Mouse (Mus musculus): ENCODE measurements at regions not wholly inside any gene's neighbourhood (a gene's known extent, or its start where the extent isn't known, plus 50 kb on each side); places are given as distances from the start of the nearest gene placed in this dataset.
A peak's percentile ranks its signal among the peaks of the same experiment; 100 is the strongest.

DNA sequence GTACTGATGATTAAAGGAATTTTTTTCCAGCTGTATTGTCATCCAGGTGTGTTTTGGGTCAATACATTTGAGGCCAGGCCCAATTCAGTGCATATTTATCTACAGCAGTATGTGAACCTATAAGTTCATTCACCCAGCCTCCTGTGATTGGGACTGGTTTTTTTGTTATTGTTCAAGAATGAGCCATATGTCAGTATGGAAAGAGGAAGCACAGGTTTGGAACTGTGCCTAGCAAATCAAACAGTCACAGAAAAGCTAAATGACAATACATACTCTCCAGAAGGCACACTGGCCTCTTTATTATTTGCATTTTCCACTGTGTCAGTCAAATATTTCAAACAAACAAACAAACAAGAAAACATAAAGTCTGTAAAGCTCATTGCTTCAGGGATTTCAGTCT, 134.7 kb downstream of the Rnd3 start:
- no peak for DNase-seq (ENCODE audit: low spot score in 2 of 2)

DNA sequence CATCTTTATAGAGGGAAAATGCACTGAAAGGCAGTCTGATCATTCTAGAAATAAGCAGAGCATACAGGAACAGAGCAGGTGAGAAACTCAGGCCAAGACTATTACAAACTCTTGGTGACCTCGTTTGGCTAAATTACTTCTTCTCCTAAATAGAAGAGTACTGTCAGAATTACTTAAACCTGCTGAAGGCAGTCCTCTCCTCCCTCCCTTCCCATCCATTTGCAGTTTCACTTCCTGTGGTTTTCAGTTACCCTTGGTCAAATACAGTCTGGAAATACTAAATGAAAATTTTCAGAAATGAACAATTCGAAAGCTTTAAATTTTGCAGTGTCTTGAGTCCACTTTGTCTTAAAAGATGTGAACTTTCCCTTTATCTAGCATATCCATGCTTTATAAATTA, 135.8 kb downstream of the Rnd3 start:
- DNase-seq (ENCODE audit: low spot score in 2 of 2) = no peak

DNA sequence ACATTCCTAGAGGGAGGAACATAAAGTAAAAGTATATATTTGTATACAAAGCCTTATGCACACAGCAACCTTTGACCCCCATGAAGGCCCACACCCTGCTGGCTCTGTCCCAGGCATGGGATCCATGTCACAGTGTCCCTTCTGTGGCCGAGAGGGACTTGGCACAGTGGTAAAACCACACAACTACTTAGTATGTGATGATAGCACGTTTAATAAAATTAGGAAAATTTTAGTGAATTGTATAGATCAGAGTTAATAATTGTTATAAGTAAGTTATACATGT, 140.7 kb downstream of the Rnd3 start:
- DNase-seq (ENCODE audit: low spot score in 2 of 2) = no peak

DNA sequence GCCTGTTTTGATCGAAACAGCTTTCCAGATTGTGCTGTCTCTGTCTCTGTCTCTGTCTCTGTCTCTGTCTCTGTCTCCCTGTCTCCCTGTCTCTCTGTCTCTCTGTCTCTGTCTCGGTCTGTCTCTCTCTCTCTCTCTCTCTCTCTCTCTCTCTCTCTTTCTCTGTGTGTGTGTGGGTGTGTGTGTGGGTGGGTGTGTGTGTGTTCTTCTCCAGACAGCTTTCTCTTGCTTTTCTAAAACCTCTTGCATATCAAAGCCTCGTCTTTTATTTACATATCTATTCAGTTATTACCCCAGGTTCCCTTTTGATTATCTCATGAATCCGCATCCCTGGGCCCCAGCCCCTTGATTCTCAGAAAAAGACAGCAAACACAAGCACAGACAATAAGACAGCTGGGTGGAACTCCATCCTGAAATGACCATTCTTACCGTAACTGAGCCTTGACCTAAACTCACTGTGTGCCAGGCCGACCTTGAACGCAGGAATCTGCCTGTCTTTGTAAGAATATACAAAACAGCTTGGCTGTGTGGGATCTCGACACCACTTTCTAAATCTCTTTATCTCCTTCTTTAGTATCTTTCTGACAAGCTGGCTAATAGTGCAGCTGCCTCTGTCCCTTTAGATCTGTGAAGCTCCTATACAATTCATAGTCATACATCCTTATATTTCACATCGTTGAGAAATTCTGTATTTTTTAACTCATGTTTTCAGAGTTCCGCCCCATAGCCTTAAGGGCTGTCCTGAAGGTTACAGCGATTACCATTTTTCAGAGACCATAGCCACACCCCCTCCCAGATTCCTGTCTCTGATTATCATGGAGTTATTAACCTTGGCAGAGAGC, 141.3 kb downstream of the Rnd3 start:
- DNase-seq (ENCODE audit: low spot score in 2 of 2) = no peak

DNA sequence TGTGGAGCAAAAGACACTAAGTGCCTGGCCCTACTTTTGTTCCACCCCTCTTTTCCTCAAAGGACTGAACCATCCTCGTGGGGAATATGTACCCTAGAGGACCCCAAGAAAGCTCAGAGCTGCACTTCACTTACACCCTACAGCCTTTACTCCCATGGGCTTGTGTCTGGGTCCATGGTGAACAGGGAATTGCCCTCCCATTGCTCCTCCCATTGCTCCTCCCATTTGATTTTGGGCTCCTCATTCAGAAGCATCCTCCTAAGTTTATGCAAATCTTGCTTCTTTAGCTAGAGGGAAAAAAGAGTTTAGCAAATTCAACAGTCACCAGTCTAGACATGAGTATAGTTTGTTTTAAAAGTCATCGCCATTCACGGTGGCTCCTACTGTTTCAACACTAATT, 142.1 kb downstream of the Rnd3 start:
- DNase-seq (ENCODE audit: low spot score in 2 of 2) = no peak

DNA sequence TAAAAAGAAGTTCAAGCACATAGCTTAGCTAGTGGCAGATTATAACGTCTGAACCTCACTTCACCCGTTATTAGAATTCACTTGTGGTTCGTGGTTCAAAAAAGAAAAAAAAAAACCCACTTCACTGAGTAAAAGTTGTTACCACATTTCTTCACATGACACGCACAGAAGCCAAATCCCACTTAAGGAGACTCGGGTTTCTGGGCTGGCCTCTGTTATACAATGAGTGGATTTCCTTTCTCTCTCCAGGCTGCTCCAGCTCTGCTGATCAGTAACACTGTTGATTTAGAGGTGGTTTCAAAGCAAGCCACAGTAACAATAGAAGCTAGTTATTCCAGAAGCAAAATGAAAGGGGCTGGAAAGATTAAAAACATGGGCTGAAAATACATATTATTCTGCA, 147.4 kb downstream of the Rnd3 start:
- DNase-seq (ENCODE audit: low spot score in 2 of 2) = no peak

DNA sequence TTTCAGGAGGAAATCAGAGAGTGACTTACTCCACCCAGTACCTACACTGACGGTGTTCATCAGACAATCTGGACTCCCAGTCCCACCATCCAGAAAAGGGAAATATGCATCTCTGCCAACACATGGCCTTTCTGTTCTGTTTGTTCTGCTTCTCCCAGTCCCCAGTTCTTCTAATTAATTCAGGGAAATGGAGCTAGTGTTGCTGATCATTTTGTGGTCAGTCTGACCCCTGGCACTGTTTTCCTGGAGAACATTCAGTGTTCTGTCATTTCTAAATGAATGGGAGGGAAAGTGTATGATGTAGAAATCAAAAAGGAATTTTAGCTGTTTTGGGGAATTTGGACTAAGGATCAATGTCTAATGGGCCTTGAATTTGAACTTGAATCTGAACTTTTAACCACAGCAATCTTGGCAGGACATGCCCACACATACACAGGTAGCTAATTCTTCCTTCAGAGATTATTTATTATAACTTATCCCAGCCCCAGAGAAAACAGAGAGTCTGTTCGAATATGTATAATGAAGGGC, 165.0 kb downstream of the Rnd3 start:
- DNase-seq (ENCODE audit: low spot score in 2 of 2) = no peak

DNA sequence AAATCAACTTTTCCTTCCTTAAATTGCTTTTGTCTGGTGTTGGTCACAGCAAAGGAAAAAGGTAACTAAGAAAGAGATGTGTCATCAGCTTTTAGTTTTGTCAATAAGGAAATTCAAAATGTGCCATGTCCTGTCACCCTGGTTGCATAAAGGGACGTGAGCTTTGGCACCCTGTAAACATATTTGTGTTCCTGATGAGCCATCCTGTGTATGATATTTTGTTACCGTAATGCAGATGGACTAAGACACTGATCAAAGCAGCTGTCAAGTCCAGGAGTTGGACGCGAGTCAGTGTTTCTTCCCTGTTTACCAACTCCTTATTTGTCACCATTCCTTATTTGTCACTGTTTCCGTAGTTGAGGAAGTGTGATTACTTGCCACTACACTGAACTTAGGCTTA, 166.3 kb downstream of the Rnd3 start:
- DNase-seq (ENCODE audit: low spot score in 2 of 2) = no peak

DNA sequence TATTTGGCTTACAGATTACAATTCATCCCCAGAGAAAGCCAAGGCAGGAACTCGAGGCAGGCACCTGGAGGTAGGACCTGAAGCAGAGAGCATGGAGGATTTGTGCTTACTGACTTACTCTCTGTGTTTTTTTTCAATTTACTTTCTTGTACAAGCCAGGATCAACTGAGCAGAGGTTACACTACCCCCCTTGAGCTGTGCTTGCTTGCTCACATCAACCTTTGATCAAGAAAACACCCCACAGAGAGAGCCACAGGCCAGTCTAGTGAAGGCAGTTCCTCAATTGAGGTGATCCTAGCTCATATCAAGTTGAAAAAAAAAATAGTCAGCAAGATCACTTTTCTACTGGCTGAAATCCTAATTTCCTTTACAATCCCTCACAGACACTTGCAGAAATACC, 170.6 kb downstream of the Rnd3 start:
- no peak for DNase-seq (ENCODE audit: low spot score in 2 of 2)

DNA sequence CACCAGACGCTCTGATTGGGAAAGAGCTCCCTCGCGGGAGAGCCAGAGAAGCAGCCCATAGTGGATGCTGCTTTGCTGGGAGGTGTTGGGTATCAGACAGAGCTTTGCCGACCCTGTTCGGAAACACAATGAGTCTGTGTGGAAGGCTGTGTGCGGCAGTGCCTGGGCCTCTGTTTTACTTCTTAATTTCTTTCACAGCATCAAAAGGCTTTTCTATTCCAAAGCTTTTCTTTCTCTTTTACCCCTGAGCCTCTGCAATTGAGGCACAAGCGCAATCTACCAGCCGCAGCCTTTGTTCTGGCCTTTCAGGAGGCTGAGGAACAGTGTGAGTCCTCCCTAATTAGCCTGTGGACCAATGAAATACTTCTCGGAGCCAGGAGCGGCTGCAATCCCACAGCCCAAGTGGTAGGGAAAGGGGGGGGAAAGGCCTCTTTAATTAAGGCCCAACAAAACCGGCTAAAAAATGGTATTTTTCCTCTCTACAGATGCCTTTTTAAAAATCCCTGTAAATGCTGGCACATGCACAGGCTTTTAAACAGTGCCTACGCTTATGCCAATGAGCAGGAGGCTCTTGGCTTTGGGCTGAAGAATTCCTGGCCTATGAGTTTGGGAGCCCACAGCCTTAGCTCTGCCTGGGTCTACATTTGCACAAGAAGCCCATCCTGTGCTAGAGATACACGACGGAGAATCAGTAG, 177.6 kb downstream of the Rnd3 start:
- DNase-seq (ENCODE audit: low spot score in 2 of 2) = peak; percentile 38 to 45

DNA sequence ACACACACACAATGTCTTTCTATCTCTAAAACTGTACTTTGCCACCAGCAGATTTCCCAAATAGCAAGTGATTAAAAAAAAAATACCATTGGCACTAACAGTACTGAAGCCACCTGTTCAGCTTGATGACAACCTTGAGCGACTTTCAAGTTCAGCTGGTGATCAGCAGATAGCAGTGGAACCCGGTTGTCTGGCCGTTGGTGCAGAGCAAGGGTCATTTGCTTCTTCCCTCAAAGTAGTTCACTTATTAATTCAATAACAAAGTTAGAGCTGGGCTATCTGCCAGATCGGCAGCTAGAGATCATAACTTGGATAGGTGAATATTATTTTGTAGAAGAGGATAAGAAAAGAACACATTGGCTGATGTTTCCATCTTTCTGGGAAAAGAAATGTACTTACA, 180.5 kb downstream of the Rnd3 start:
- no peak for DNase-seq (ENCODE audit: low spot score in 2 of 2)

DNA sequence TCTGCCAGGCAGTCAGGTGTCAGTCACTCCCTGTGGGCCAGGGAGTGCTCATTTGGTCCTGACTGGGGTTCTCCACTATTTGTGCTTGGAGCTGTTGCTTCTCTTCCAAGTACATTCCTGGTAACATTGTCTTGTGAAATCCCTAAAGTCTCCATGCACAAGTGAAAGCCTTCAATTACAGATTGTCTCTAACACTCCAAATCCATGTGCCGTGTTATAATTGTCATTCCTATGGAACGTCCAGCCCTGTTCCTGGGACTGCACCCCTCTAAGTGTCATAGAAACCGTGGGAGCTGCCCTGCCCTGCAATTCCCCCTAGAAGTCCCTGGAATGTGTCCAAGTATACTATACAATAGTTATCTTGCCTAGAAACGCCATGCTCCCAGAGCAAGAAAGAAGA, 181.1 kb downstream of the Rnd3 start:
- no peak for DNase-seq (ENCODE audit: low spot score in 2 of 2)

DNA sequence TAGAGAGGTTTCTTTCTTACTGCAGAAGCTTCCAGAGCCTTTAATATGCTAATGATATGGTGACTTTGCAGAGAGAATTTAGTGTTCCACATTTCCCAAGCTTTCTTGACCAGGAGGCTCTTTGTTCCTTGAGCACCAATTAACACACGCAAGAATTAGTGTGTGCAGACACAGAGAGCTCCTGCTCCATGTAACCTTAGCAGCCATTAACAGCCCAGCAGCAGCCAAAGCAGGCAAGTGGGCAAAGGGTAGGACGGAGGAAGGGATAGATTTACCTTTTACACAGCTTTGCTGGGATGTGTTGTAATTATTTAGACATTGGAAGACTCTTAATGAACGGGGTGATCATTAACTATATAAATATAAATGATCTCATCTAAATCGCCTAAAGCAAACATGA, 181.8 kb downstream of the Rnd3 start:
- no peak for DNase-seq (ENCODE audit: low spot score in 2 of 2)

DNA sequence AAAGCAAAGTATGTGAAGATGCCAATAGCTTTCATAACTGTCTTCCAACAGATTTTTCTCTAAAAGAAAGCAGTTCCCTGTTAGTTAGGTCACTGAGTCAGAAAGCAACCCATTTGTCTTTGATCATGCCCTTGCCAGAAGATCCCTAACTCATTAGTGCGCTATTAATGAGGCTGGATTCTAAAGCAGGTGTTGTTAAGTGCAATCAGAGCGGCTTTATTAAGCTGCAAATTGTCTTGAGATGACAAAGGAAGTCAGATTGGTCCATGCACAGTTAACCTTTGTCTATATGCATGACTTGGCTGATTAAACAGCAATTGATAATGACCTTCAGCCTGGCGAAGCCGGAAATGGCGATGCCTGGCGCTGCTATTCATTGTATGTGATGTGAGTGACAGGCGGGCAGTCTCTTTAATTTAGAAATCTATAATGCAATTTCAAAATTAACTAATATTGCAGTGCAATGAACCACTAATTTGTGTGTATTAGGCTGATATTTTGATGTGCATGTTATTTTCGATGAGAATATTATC, 183.4 kb downstream of the Rnd3 start:
- no peak for DNase-seq (ENCODE audit: low spot score in 2 of 2)

DNA sequence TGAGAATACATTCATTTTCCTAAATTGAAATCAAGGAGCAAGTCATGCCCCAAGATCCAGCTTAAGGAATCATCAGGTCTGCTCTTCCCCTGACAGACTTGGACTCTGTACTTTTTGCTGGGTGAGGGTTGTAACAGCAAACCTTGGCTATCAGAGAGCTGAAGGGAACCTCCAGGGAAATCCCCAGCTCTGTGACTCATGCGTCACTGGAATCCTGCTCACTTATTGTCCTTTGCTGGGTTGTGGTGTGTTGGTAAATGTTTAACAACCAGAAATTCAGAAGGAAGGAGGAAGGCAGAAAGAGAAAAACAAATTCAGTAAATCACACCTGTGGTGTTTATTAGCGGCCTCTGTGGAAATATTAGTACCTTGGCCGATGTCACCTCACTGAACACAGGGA, 184.8 kb downstream of the Rnd3 start:
- no peak for DNase-seq (ENCODE audit: low spot score in 2 of 2)

DNA sequence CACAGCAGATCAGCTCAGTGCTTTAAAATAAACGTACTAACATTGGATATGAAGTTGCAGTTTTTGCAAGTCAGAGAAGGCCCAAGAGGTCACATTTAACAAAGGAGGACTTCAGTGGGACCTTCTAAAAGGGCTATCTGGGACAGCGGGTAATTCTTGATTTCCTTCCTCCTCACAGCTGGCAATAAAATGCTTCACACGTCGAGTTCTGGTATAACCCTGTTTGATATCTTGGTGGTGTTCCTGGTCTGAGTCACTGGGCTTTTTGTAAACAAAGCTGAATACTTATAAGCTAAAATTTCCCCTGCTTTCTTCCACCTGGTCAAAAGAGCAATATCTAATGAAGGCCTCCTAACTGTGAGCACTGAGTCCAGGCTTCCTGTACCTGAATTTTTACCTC, 187.9 kb downstream of the Rnd3 start:
- no peak for DNase-seq (ENCODE audit: low spot score in 2 of 2)

DNA sequence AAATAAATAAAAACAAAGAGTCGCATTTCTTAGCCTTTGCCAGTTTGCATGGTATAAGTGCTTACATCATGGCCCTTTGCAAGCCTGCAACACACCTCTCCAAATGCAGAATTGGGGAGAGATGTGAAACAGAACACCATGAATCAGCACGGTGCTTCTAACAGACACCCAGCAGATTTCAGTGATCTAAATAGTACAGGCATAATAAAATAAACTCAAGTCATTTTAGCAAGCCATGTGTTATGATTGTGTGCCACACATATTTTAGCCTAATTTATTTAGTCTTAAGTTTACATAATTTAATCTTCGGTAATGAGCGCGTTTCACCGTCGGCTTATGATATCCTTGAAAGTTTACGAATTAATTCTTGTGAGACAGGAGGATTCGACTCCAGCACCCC, 189.6 kb downstream of the Rnd3 start:
- DNase-seq (ENCODE audit: low spot score in 2 of 2) = no peak

DNA sequence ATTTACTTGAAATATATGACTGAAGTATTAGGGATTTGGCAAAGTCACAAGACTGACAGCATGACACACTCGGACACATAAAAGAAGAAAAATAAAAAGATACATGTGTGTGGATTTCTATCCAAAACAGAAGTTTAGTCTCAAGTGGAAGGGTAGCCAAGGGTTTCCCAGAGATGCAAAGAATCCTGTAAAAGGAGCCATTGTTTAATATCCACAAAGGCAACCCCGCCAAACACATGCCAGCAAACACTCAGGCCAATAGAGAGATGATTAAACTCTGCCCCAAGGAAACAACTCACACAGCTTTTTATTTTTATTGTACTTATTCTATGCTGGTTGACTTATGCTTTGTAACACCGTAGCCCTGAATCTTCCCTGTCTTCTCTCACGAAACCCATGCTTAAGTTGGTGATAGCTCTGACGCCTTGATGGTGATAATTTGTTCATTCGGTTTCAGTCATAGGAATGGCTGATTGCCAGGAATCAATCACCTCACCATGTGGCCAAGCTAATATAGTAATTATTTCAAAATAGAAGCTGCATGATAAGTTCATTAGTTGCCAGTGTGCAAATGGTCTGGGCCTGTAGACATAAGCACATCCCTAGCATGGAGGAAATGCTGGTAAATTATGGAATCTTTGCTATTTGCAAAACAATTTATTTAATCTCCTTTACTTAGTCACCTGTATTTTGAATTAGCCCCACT, 194.4 kb downstream of the Rnd3 start:
- DNase-seq (ENCODE audit: low spot score in 2 of 2) = no peak

DNA sequence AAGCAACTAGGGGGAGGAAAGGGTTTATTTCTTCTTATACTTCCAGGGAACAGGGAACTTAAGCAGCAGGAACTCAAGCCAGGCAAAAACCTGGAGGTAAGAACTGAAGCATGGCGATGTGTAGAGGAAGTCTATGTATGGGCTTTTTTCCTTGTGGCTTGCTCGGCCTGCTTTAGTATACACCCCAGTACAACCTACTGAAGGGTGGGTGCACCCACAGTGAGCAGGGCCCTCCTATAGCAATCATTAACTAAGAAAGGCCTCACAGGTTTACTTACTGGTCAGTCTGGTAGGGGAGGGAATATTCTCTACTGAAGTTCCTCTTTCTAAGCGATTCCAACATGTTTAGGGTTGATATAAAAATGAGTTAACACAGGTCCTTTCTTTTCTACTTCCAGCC, 197.9 kb downstream of the Rnd3 start:
- no peak for DNase-seq (ENCODE audit: low spot score in 2 of 2)

DNA sequence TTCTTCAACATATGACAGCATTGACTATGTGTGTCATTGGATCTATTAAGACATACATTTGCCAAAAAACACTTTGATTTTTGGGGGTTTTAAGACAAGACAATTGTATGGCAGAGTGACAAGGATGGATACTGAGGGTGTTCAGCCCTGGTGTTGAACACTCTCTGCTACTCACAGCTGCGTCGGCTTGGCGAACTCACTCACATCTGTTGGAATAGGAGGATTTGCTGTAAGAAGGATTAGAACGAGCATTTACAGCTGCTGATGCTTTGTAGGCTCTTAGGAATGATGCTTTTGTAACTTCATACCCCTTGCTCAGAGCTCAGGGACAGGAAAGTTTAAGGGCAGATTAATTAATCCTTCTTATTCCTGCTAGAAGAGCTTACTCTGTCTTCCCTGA, 199.2 kb downstream of the Rnd3 start:
- no peak for DNase-seq (ENCODE audit: low spot score in 2 of 2)

DNA sequence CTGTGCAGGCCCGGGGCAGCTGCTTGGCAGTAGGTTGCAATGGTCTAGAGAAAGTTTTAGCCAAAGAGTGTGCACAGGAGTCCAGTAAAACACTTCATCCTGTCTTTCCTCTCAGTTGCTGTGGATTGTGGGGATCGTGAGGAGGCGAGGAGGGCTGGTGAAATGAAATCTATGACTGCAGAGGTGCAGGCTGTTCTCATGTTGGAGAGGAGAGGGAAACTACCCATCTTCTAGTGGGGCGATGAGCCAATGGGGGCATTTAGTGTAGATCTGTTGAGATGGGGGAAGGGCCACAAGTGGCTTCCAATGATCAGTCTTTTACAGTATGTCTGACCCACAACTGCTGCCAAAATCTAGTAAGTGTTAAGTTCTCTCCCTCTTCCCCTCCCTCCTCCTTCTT, 203.4 kb downstream of the Rnd3 start:
- DNase-seq (ENCODE audit: low spot score in 2 of 2) = no peak

DNA sequence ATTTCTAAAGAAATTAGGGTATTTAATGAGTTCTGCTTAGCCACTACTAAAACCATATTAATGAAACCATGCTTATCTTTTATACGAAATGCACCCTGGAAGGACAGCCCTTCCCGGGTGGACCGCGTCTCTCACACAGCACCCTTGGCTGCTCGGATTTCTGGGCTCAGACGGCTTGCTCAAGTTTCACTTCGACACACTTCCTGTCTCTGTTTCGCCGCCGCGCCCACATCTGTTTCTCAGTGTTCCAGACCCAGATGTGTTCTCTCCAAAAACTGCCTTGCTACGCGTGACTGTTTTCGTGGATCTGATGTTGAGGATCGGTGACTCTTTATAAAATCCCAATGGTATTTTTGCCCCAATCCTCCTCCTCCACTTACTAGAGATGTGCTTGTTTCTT, 205.7 kb downstream of the Rnd3 start:
- no peak for DNase-seq (ENCODE audit: low spot score in 2 of 2)

DNA sequence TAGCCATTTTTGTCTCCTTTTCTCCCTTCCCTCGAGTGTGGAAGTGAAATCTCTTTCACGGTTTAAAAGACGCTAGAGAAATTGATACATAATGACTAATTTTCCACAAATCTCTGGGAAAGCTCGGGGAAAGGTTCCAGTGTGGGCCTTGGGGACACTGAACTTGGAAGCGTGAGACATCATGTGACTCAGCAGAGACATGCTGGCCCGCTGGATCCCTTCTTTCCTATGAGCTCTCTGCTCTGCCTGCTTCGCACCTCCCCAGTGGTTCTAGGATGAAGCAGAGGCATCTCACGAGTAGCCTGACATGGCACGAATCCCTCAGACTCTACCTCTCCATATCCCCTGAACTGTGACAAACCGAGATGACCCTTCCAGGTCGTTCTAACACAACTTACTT, 206.2 kb downstream of the Rnd3 start:
- DNase-seq (ENCODE audit: low spot score in 2 of 2) = no peak

Measured in frontal cortex, postnatal 36 days (tissue).